Mouse (Mus musculus) intestine, embryonic 15.5 days (tissue): ENCODE measurements around the gene Nkain1. TPM values are rescaled to one million over a fixed set of nuclear protein-coding genes. Genes with fewer than 3 reads are reported as not detected.

Experiments
- ATAC-seq: fragments of 200-750 bp; cut with Nextera tagmentation; 2 replicates; pipeline ENCODE4 v1.8.0; 2017; ENCODE audit warnings: moderate TSS enrichment, moderate library complexity
- H3K27ac ChIP-seq: fragments of 300-500 bp; sonication (generic); 2 replicates; pipeline ENCODE4 v1.5.1; 2015; ENCODE audit warnings: mild to moderate bottlenecking, inconsistent platforms
- H3K27me3 ChIP-seq: fragments of 300-500 bp; sonication (generic); replicated peaks from 2 replicates; pipeline ENCODE4 v1.6.1; 2015; ENCODE audit warnings: inconsistent platforms
- H3K36me3 ChIP-seq: fragments of 300-500 bp; sonication (generic); 2 replicates; pipeline ENCODE4 v1.6.1; 2015; ENCODE audit warnings: inconsistent platforms
- H3K4me1 ChIP-seq: fragments of 300-500 bp; sonication (generic); replicated peaks from 2 replicates; pipeline ENCODE4 v1.6.1; 2015; ENCODE audit warnings: inconsistent platforms
- H3K4me2 ChIP-seq: fragments of 300-500 bp; sonication (generic); replicated peaks from 2 replicates; pipeline ENCODE4 v1.6.1; 2015; ENCODE audit warnings: mild to moderate bottlenecking, inconsistent platforms
- H3K4me3 ChIP-seq: fragments of 300-500 bp; sonication (generic); replicated peaks from 2 replicates; pipeline ENCODE4 v1.5.1; 2015; ENCODE audit warnings: inconsistent platforms
- H3K9ac ChIP-seq: fragments of 300-500 bp; sonication (generic); 2 replicates; pipeline ENCODE4 v1.6.1; 2015; ENCODE audit warnings: inconsistent platforms
- H3K9me3 ChIP-seq: fragments of 300-500 bp; sonication (generic); 2 replicates; pipeline ENCODE4 v1.6.1; 2016; ENCODE audit warnings: inconsistent platforms
- WGBS: fragments of 180-500 bp; shearing (Covaris S2); methylation state at CpG from one replicate; pipeline ENCODE4 v1.1.7; 2015; 5-methylcytosine and 5-hydroxymethylcytosine counted together
- polyA plus RNA-seq: library from polyadenylated mRNA; unstranded; fragments of >200 nt; fragmentation: Nextera tagmentation; extraction: Ambion mirVana; gene quantifications from 2 replicates; pipeline ENCODE4 v1.2.1, GENCODE M21; 2015

Nkain1 gene
- polyA plus RNA-seq, 1 experiment from 2014 or later = 1.2 TPM

DNA sequence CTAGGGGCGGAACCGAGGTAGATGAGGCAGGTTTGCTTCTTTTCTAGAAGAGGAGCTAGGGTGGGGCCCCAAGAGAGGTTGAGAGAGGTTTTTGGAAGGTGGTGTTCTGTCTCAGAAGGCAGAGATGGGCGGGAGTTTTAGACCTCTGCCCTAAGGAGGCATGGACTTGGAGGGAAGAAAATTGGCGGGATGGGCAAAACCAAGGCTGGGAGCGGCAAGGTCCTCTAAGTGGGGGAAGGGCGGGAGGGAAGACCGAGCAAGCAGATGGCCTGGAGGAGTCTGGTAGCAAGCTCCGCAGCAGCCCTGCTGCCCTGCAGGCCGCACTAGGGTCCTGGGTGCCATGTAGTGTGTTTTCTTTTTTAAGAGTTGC lies 53.5 kb downstream of the Nkain1 start:
- Histone ChIP-seq H3K4me1 (0 out of 2 replicates have a peak, but pooled peaks cover 4% of the 10 kb centered on the region), H3K4me3 (peak overlapping the region; percentile 46), H3K36me3 (no peaks in the 10 kb centered on the region), H3K9me3 (no peaks in the 10 kb centered on the region), H3K27ac (no peak overlapping the region; the same call in 1 of the 2 replicates), H3K4me2 (peak overlapping the region; percentile 69), H3K9ac (no peak overlapping the region), H3K27me3 (no peaks in the 10 kb centered on the region)
- WGBS = 0% methylated on average over 9 of the region's 9 CpGs
- ATAC-seq = peak; percentile 77

DNA sequence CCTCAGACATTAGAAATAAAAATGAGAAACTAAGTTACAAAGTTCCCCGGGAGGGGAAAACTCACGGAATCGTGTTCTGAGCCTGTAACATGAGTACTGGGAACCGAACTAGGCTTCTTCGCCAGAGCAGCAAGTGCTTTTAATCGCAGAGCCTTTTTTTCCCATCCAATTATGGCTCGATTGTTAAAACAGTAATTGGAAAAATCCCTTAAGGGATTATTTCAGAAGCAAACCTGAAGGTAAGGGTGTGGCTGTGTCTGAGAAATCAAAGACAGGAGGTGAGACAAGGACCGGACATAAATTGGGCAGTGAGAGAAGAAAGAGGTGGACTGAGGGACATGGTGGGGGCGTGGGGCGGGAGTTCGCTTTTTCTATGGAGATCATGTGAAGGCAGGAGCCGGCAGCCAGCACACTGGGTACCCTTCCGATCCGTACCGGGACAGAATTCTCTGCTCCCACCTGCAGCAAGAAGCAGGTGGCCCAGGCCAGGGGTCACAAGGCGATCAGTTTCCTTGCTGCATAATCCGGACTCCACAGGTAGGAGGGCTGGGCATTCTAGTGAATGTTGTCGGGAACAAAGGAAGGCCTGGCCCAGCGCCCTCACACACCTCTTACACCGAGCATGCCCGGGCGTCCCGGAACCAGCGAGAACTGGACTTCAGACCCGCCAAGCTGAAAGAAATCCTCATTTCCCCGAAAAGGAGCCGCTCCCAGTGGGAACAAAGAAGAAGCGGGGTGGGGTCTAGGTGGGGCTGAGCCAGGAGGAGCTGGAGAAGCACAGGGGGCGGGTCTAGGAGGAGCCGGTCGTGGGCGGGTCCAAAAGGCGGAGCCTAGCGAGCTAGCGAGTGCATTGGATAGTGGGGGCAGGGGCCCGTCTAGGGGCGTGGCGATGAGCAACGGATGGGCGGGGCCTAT lies 54.1 kb downstream of the Nkain1 start:
- peak; percentile 99 for ATAC-seq
- Histone ChIP-seq H3K27me3 (no peaks in the 10 kb centered on the region), H3K4me3 (peak overlapping the region; percentile 46), H3K4me2 (peak overlapping the region; percentile 69), H3K9me3 (no peaks in the 10 kb centered on the region), H3K36me3 (no peaks in the 10 kb centered on the region), H3K27ac (peak overlapping the region; percentile 89), H3K4me1 (0 out of 2 replicates have a peak, but pooled peaks cover 4% of the 10 kb centered on the region), H3K9ac (peak overlapping the region; percentile 65)
- WGBS = 1% methylated on average over 40 of the region's 40 CpGs

GRCm38 (mm10) chr4:130516490-130516889 lies 57.5 kb downstream of the Nkain1 start:
- no peaks in the 10 kb centered on the region for H3K27me3 ChIP-seq

More at GRCm38 (mm10) chr4:130516490-130516889, 57.5 kb downstream of the Nkain1 start:
- ATAC-seq = no peak
- no peaks in the 10 kb centered on the region for H3K36me3 ChIP-seq
- 84% methylated on average over 6 of the region's 6 CpGs for WGBS
- no peak overlapping the region for H3K4me3 ChIP-seq
- no peaks in the 10 kb centered on the region for H3K9me3 ChIP-seq
- H3K27ac ChIP-seq = no peak overlapping the region
- no peak overlapping the region for H3K4me2 ChIP-seq
- H3K9ac ChIP-seq = no peak overlapping the region
- 0 out of 2 replicates have a peak, but pooled peaks cover 4% of the 10 kb centered on the region for H3K4me1 ChIP-seq

Other genes starting within 250 kb of the Nkain1 start
- 60.8 and 66.4 TPM in 2 replicates for gene Zcchc17, start 214.2 kb downstream of the Nkain1 start, polyA plus RNA-seq
- gene Snrnp40, start 214.0 kb downstream of the Nkain1 start, polyA plus RNA-seq = 132 and 139 TPM in 2 replicates
- gene Pum1, start 89.1 kb upstream of the Nkain1 start, polyA plus RNA-seq = 67.2 and 71.0 TPM in 2 replicates
- 20.2 and 20.3 TPM in 2 replicates for gene Sdc3, start 218.4 kb upstream of the Nkain1 start, polyA plus RNA-seq